Mouse (Mus musculus): ENCODE measurements around the gene Ndufb2. TPM values are rescaled to one million over a fixed set of nuclear protein-coding genes. Genes with fewer than 3 reads are reported as not detected.

Gene Ndufb2
- polyA plus RNA-seq, 1 experiment from 2014 or later = 331 TPM

DNA sequence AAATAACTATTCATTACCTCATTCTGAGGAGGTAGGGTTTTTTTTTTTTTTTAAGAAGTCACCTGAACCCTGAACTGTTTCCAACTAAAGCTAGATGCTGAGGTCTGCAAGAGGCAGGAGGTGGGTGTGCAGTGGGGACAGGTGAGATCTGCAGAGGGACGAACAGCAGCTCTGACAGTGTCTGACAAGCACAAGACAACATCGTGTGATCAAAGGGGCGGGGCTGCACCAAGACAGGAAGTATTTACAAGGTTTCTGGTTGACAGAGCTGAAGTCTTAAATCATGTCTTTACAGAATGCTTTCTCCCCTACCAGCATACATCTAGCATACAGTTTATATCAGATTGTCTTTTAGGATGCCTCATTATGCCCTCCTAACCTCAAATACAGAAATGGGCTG, 14.5 kb downstream of the Ndufb2 start:
- H3K9me3 ChIP-seq (ENCODE audit: low read length) = no peaks in the 10 kb centered on the region
- H3K4me2 ChIP-seq (replicated peaks; ENCODE audit: low read depth, low read length) = no peak overlapping the region
- H3K4me3 ChIP-seq (ENCODE audit: low read length) = no peak overlapping the region
- H3K27me3 ChIP-seq (ENCODE audit: insufficient read depth, low read length) = no peaks in the 10 kb centered on the region
- ATAC-seq (ENCODE audit: low FRiP score, low TSS enrichment) = no peak
- no peak overlapping the region for H3K9ac ChIP-seq (replicated peaks; ENCODE audit: low read length)
- no peak overlapping the region for H3K27ac ChIP-seq (ENCODE audit: low read length)
- H3K4me1 ChIP-seq (ENCODE audit: insufficient read depth, low read length) = 0 out of 2 replicates have a peak, but pooled peaks cover 4% of the 10 kb centered on the region
- 52% methylated on average over 3 of the region's 3 CpGs for WGBS
- H3K36me3 ChIP-seq (ENCODE audit: insufficient read depth, low read length) = peaks cover 14% of the 10 kb centered on the region; the same call in 1 of the 2 replicates

DNA sequence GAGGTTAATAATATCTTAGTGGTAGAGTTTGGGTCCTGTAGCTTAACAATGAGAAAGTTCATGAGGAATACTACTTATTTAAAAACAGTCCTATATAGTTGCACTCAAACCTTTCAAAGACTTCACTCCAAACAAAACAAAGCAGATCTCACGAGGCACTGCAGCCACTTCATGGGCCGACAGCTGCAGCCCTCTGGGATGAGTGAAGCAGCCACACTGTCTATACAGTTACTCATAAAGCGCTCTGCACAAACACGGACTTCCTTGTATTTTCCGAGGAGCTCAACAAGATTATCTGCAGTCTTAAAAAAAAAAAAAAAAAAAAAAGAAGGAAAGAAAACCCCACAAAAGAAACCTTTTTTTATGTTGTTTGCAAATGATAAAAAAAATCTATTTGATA, 15.0 kb downstream of the Ndufb2 start:
- Histone ChIP-seq H3K27me3 (ENCODE audit: insufficient read depth, low read length) (no peaks in the 10 kb centered on the region), H3K9me3 (ENCODE audit: low read length) (no peaks in the 10 kb centered on the region), H3K9ac (replicated peaks; ENCODE audit: low read length) (no peak overlapping the region), H3K4me3 (ENCODE audit: low read length) (no peak overlapping the region), H3K4me1 (ENCODE audit: insufficient read depth, low read length) (0 out of 2 replicates have a peak, but pooled peaks cover 4% of the 10 kb centered on the region), H3K4me2 (replicated peaks; ENCODE audit: low read depth, low read length) (no peak overlapping the region), H3K36me3 (ENCODE audit: insufficient read depth, low read length) (peaks cover 12% of the 10 kb centered on the region; the same call in 1 of the 2 replicates), H3K27ac (ENCODE audit: low read length) (no peak overlapping the region)
- no peak for ATAC-seq (ENCODE audit: low FRiP score, low TSS enrichment)
- 56% methylated on average over 5 of the region's 5 CpGs for WGBS

DNA sequence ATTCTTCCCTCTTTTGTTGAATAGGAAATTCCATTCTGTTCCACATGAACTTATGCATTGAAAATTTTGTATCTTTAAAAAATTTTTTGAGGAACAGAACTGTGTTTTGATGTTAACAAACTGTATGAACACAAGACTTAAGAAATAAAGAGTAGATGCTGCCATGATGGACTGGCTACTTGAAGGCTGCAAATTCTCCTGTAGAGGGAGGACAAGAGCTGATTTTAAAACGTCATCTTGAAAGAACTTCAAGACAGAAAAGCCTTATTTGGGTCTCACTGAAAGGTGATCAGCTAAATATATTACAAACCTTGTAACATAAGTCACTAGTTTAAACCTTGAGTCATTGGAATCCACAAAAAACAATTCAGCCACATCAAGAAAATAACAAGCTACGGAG, 17.8 kb downstream of the Ndufb2 start:
- ATAC-seq (ENCODE audit: low FRiP score, low TSS enrichment) = no peak
- no peaks in the 10 kb centered on the region for H3K9me3 ChIP-seq (ENCODE audit: low read length)
- no peak overlapping the region for H3K4me3 ChIP-seq (ENCODE audit: low read length)
- H3K9ac ChIP-seq (replicated peaks; ENCODE audit: low read length) = no peak overlapping the region
- 62% methylated on average over 2 of the region's 2 CpGs for WGBS
- H3K4me2 ChIP-seq (replicated peaks; ENCODE audit: low read depth, low read length) = no peak overlapping the region
- no peaks in the 10 kb centered on the region for H3K27me3 ChIP-seq (ENCODE audit: insufficient read depth, low read length)
- no peak overlapping the region for H3K27ac ChIP-seq (ENCODE audit: low read length)
- H3K36me3 ChIP-seq (ENCODE audit: insufficient read depth, low read length) = peaks cover 17% of the 10 kb centered on the region
- 0 out of 2 replicates have a peak, but pooled peaks cover 4% of the 10 kb centered on the region for H3K4me1 ChIP-seq (ENCODE audit: insufficient read depth, low read length)

DNA sequence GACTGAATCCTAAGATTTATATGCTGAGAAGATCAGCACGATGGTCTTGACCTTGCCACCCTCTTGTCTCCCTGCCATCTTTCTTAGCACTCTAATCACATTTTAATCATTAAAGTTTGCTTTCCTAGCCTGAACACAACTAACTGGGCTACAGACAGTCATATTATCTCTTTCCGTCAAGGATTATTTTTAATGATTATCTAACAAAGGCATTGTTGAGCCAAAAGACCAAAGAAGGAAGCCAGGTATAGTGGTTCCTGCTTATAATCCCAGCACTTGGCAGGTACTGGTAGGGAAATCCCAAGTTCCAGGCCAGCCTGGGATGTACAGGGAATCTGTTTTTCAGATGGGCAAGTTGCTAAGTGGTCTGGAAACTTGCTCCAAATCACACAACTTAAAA, 18.9 kb downstream of the Ndufb2 start:
- Histone ChIP-seq H3K9me3 (ENCODE audit: low read length) (no peaks in the 10 kb centered on the region), H3K4me3 (ENCODE audit: low read length) (no peak overlapping the region), H3K36me3 (ENCODE audit: insufficient read depth, low read length) (peaks cover 25% of the 10 kb centered on the region), H3K27ac (ENCODE audit: low read length) (no peak overlapping the region), H3K27me3 (ENCODE audit: insufficient read depth, low read length) (no peaks in the 10 kb centered on the region), H3K4me2 (replicated peaks; ENCODE audit: low read depth, low read length) (no peak overlapping the region), H3K4me1 (ENCODE audit: insufficient read depth, low read length) (0 out of 2 replicates have a peak, but pooled peaks cover 4% of the 10 kb centered on the region), H3K9ac (replicated peaks; ENCODE audit: low read length) (no peak overlapping the region)
- ATAC-seq (ENCODE audit: low FRiP score, low TSS enrichment) = no peak
- WGBS = 87% methylated on average over 2 of the region's 2 CpGs

Other genes starting within 250 kb of the Ndufb2 start
- 57.7 and 57.8 TPM in 2 replicates for gene Slc37a3, start 214.9 kb upstream of the Ndufb2 start, polyA plus RNA-seq (2015; fragmentation: Nextera tagmentation; extraction: Ambion mirVana)
- gene Rab19, start 211.4 kb upstream of the Ndufb2 start, polyA plus RNA-seq (2015; fragmentation: Nextera tagmentation; extraction: Ambion mirVana) = 2.2 and 2.9 TPM in 2 replicates
- gene Mkrn1, start 172.1 kb upstream of the Ndufb2 start, polyA plus RNA-seq (2015; fragmentation: Nextera tagmentation; extraction: Ambion mirVana) = 59.4 and 64.1 TPM in 2 replicates
- gene Dennd2a, start 34.7 kb upstream of the Ndufb2 start, polyA plus RNA-seq (2015; fragmentation: Nextera tagmentation; extraction: Ambion mirVana) = 20.6 and 20.9 TPM in 2 replicates
- 31.7 and 32.8 TPM in 2 replicates for gene Adck2, start 18.7 kb upstream of the Ndufb2 start, polyA plus RNA-seq (2015; fragmentation: Nextera tagmentation; extraction: Ambion mirVana)
- 3.8 TPM in 1 of 2 replicates, not detected in the other for gene Gm42420, start 6.8 kb upstream of the Ndufb2 start, polyA plus RNA-seq (2015; fragmentation: Nextera tagmentation; extraction: Ambion mirVana)
- gene Braf, start 132.9 kb downstream of the Ndufb2 start, polyA plus RNA-seq (2015; fragmentation: Nextera tagmentation; extraction: Ambion mirVana) = 14.3 and 17.0 TPM in 2 replicates
- 158 and 166 TPM in 2 replicates for gene Mrps33, start 218.4 kb downstream of the Ndufb2 start, polyA plus RNA-seq (2015; fragmentation: Nextera tagmentation; extraction: Ambion mirVana)